Mouse (Mus musculus): Measurements from ENCODE around the gene Mvk.

The Mvk gene

GRCm38 (mm10) chr5:114443566-114444367 lies at the start of gene Mvk, which contains the start of gene Mmab:
Mvk (plus strand) TSS chr5:114444269.
Mmab (minus strand) TSS chr5:114444060.
- DNase-seq (ENCODE audit: low spot score), result peak; percentile 98

GRCm38 (mm10) chr5:114406592-114406991 lies 37.5 kb upstream of the Mvk start:
- DNase-seq (ENCODE audit: low spot score), result no peak

GRCm38 (mm10) chr5:114407269-114407668 lies 36.8 kb upstream of the Mvk start:
- no peak for DNase-seq (ENCODE audit: low spot score)

- no peak for DNase-seq (ENCODE audit: low spot score)
These were observed 36.3 kb upstream of the Mvk start for GRCm38 (mm10) chr5:114407810-114408209.

- DNase-seq (ENCODE audit: low spot score), result no peak
These were observed 35.2 kb upstream of the Mvk start for GRCm38 (mm10) chr5:114408846-114409245.

GRCm38 (mm10) chr5:114410429-114410828 lies 33.6 kb upstream of the Mvk start:
- no peak for DNase-seq (ENCODE audit: low spot score)

- DNase-seq (ENCODE audit: low spot score), result peak; percentile 34
These were observed 31.6 kb upstream of the Mvk start for GRCm38 (mm10) chr5:114412361-114412998.

GRCm38 (mm10) chr5:114413067-114413735 lies 30.9 kb upstream of the Mvk start:
- peak; percentile 87 for DNase-seq (ENCODE audit: low spot score)

- no peak for DNase-seq (ENCODE audit: low spot score)
These were observed 28.5 kb upstream of the Mvk start for GRCm38 (mm10) chr5:114415606-114416005.

- DNase-seq (ENCODE audit: low spot score), result no peak
These were observed 27.2 kb upstream of the Mvk start for GRCm38 (mm10) chr5:114416855-114417254.

GRCm38 (mm10) chr5:114418541-114418940 lies 25.5 kb upstream of the Mvk start:
- no peak for DNase-seq (ENCODE audit: low spot score)

- DNase-seq (ENCODE audit: low spot score), result peak; percentile 82
These were observed 22.3 kb upstream of the Mvk start for GRCm38 (mm10) chr5:114421561-114422298.

- DNase-seq (ENCODE audit: low spot score), result no peak
These were observed 21.5 kb upstream of the Mvk start for GRCm38 (mm10) chr5:114422591-114422990.

- DNase-seq (ENCODE audit: low spot score), result no peak
These were observed 20.1 kb upstream of the Mvk start for GRCm38 (mm10) chr5:114423961-114424360.

- no peak for DNase-seq (ENCODE audit: low spot score)
These were observed 17.3 kb upstream of the Mvk start for GRCm38 (mm10) chr5:114426732-114427131.

- DNase-seq (ENCODE audit: low spot score), result no peak
These were observed 15.4 kb upstream of the Mvk start for GRCm38 (mm10) chr5:114428621-114429020.

- no peak for DNase-seq (ENCODE audit: low spot score)
These were observed 14.3 kb upstream of the Mvk start for GRCm38 (mm10) chr5:114429781-114430180.

- no peak for DNase-seq (ENCODE audit: low spot score)
These were observed 9.7 kb upstream of the Mvk start for GRCm38 (mm10) chr5:114434359-114434758.

GRCm38 (mm10) chr5:114435588-114435987 lies 8.5 kb upstream of the Mvk start:
- DNase-seq (ENCODE audit: low spot score), result no peak

GRCm38 (mm10) chr5:114444368-114444692 lies 261 bp downstream of the Mvk start:
- no peak for DNase-seq (ENCODE audit: low spot score)

- DNase-seq (ENCODE audit: low spot score), result no peak
These were observed 4.9 kb downstream of the Mvk start for GRCm38 (mm10) chr5:114449011-114449410.

GRCm38 (mm10) chr5:114456287-114456686 lies 12.2 kb downstream of the Mvk start:
- no peak for DNase-seq (ENCODE audit: low spot score)

All from yolk sac, embryonic 10.5 days (tissue).